Mouse (Mus musculus) common myeloid progenitor, adult 5-6 weeks (primary cell): ENCODE data around the gene Igsf21. TPM values are rescaled to one million over a fixed set of nuclear protein-coding genes. Genes with fewer than 3 reads are reported as not detected.

Experiments
- ATAC-seq: replicated peaks from 2 replicates; pipeline ENCODE4 v1.8.0; 2016; ENCODE audit warnings: low read depth, mild to moderate bottlenecking, moderate TSS enrichment, inconsistent platforms; ENCODE audit not compliant: poor library complexity, severe bottlenecking
- total RNA-seq: library from RNA; stranded (forward); fragments of 200-1000, 187-1606 nt; gene quantifications from 2 replicates; pipeline ENCODE4 v1.2.3, GENCODE M21; 2017

Igsf21 gene
- total RNA-seq, 1 experiment from 2014 or later, result not detected

DNA sequence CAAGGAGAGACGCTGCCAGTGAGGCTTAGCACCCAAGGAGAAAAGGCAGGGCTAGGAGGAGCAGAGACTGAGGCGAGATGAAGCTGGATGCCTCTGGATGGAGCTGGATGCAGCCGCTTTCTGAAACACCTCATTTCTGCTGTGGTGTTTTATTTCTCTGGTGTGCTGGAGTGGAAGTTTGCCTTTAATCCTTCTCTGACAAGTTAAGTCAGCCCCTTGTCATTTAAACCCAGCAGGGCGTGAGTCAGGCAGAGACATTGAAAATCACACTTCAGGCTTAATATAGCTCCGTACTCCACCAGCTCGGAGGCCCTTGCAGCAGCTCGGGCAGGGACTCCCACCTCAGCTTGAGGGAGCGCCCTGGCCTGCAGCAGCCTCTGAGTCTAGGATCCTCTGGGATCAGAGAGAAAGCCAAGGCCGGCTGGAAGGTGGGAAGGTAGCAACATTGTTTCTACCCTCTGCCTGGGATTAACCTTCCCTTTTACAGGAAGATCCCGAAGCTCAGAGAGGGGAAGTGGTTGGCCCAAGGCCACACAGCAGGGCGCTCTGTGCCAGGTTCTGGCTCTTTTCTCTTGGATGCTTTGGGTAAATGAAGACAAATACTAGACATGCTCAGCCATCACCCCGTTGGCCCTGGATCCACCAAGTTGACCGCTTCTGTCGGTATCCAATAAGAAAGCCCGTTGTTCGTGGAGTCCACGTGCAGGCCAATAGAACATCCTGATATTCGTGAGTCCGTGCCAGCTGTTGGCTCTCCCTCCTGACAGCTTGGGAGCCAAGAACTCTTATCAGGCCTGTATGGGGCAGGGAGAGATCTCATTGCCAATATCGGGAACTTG is 98.5 kb downstream of the Igsf21 start:
- no peak for ATAC-seq

DNA sequence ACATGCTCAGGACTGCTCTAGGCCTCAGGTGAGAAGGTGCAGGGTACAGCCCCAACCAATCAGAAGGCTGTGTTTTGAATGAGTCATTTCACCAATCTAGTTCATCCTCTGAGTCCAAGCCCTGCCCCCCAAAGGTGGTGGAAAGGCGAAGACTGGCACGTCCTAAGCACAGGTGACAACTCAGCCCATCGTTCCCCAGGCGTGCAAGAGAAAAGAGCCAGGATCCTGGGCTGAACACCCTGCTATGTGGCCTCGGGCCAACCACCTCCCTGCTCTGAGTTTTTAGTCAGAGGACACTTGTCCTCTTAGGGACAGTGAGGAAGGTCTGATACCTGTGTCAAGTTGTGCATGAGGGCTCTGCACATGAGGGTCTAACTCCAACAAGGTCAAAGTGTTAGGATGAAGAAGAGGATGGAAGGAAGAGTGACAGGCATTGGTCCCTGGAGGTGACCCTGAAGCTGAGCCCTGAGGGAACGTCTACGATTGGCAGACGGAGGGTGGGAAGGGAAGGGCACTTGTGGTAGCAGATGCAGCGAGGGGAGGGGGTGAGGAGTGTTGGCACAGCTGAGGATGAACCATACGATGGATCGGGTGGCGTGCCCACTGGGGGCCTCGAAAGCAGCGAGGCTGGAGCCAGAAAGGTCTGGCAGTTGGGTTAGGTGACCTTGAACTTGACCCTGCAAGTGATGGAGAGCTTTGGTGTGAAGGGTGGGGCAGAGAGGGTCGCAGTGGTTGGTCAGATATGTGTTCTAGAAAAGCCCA is 99.3 kb downstream of the Igsf21 start:
- no peak for ATAC-seq

DNA sequence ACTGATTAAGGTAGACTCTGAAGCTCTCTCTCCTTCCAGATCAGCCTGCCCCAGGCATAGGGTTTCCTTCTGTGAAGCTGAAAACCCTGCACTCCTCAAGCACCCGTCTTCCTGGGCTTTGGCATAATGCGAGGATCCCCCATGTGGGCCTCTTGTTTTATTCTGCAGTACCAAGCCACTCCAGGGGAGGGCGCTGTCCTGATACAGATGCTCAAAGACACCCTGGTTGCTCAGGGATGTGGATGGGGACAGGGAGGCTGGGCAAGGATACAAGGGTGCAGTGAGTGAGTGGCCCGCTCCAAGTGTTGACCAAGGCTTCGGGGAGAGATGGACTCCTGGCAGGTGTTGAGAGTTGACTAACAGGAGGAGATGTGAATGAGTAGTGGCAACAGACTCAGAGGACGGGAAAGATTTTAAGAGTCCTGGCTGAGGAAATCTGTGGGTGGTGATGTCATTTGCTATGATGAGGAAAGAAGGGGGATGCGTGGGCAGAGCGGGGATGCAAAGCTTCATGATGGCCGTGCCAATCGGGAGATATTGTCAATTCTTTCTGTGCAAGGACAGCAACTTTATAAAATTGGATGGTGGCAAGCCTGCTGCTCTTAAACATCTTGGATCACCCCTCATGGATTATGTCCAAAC is 102.6 kb downstream of the Igsf21 start:
- no peak for ATAC-seq

DNA sequence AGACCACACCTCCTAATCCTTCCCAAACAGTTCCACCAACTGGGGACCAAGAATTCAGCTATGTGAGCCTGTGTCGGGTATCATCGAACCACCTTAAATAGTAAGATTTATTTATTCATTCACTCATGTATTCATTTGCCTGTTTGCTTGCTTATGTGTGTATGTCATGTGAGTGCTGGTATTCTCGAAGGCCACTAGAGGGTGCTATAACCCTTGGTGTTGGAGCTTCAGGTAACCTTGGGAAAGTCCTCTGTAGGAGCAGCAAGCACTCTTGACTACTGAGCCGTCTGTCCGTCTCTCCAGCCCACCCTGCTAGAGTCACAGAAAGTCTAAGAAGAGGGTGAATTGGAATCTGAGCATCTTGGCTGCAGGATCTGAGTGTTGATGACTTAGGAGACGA is 103.4 kb downstream of the Igsf21 start:
- no peak for ATAC-seq

DNA sequence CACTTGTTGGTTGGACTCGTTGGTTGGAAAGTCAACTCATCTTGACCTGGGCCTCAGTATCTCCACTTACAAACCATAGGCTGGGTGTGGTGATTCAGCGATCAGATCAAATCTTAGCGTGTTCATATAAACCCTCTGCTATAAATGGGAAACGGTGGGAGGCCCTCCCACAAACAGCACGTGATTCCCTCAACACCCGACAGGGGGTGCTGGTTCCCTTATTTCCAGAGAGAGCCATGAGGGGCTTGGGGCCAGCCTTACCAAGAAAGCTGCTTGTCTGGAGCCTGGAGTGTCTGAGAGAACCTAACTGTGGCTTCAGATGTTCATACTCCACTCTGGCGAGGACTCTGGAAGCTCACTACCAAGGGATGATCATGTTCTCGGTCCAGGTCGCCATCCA is 106.1 kb downstream of the Igsf21 start:
- ATAC-seq, result no peak

DNA sequence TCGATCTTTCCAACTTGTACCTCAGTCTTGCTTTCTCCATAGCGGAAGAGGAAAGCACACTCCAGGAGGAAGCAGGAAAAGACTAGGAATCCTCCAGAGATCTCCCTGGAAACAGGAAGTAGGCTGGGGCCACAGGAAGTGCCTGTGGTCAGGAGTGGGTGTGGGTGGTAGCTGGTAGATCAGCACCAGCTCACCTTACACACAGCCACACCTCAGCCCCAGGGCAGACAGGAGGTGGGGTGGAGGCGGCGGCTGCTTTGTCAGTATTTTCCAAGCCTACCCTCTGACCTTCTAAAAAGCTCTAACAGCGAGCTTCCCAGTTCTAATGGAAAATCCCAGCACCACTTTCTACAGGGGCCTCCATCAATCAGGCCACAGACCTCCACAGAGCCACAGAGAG is 107.7 kb downstream of the Igsf21 start:
- no peak for ATAC-seq

DNA sequence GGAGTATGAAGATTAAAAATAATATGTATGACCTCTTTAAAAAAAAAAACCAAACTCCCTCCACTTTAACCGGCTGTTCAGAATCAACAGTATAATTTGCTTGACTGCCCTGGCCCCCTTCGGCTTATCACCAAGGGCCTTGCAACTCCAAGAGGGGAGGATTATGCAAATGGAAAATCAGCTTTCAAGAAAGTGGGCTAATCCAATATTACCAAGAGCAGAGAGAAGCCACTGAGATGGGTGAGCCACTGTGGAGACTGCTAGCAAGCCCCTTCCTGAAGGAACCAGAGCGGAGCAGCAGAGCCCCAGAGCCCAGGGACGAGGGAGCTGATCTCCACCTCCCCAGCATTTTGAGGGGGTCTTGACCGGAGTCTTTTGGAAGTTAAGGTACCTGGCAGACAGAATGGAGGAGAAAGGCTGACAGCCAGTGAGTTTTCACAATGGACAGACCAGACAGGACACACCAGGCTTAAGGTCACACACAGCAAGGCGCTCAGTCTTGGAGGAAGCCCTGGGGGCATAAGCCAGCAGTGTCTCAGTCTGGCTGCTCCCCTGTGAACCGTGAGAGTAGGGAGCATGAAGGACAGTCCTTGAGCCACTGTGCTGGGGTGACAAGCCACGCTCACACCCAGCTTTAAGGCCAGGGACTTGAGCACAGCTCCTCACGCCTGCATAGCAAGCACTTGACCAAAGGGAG is 114.8 kb downstream of the Igsf21 start:
- no peak for ATAC-seq

DNA sequence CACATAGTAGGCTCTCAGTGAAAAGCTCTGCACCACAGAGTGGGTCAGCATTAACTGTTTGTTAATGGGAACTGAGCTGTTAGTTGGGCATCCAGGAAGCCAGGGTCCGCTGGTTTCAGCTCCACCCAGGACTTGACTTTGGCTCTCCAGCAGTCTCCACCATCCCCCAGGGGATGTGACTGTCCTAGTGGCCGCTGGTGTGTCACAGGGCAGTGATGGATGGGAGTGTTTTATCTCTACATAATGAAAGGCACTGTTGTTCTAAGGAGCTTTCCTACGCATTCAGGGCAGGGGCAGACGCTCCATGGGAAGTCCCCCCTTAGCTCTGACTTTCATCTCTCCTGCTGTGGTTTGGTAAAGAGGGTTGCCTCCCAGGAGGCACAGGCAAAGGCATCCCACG is 115.4 kb downstream of the Igsf21 start:
- no peak for ATAC-seq

DNA sequence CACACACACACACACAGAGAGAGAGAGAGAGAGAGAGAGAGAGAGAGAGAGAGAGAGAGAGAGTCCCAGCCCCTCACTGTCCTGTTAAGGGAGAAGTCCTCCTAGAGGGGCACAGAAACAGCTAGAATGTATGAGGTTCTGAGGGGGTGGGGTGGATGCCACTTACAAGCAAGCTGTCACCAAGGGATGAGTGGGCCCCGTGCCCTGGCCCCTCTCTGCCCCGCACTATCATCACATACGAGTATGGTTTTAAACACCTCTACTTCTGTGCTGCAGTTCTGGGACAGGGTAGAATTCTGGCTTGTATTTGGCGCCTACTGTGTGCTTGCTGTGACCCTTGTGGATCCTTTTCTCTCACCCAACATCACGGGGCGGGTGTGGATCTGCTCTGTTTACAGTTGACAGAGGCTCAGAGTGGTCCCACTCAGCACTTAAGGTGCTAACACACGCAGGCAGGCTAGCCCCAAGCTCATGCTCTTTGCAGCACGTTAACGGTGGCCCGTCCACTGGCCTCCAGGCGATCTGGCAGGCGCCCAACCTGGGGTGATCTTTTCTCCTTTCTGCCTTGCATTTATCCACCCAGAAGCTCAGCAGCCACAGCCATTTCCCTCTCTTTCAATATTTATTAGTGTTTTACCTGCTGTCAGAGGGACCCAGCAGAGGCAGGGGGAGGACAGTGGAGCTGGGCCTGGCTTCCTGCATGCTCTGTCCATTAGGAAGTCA is 116.9 kb downstream of the Igsf21 start:
- ATAC-seq, result no peak

DNA sequence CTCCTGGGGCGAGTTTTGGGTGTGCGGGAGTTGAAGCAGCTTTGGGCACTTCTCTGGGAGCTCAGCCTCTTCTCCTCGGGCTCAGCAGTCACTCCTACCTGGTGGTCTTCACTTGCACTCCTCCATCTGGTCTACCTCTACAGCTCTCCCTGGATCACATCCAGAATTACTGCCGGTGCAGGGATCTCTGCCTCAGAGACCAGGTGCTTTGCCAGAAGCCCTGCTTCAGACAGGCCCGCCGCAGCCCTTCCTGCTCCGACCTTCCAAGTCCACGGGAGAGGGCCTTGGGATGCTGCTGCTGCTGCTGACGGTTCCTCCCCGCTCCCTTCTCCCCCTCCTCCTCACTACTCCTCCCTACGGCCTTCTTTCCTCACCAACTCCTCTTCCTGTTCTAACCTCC is 118.5 kb downstream of the Igsf21 start:
- no peak for ATAC-seq

DNA sequence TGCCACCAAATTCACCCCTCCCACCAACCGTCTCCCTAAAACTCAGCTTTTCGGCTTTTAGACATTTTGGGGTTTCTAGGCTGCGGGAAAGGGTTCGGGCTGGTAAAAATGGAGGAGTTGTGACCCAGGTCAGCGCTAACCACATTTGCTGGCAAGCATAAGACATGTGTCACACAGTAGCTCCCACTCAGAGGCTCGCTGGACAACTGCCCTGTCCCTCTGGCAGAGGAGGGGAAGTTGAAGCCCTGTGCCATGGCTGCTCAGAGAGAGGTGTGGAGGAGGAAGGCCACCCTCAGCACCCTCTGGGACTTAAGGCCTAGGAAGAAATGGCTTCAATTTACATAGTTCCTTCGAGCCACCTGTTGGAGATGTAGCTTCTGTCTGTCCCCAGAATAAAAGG is 120.8 kb downstream of the Igsf21 start:
- no peak for ATAC-seq

DNA sequence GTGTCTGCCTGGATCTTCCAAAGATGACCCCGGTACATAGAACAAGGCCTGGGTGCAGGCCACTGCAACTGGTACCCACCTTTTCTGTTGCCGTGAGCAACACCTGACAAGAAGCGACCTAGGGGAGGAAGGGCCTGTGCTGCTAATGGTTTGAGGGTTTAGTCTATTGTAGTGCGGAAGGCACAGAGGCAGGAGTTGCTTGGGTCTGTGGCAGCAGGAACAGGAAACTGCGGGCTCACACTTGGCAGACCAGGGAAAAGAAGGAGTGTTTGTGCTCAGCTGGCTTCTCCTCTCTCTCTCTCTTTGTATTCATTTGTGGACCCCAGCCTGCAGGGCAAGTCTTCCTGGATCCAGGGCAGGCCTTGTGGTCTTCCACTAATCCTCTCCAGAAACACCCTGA is 124.0 kb downstream of the Igsf21 start:
- ATAC-seq, result no peak

DNA sequence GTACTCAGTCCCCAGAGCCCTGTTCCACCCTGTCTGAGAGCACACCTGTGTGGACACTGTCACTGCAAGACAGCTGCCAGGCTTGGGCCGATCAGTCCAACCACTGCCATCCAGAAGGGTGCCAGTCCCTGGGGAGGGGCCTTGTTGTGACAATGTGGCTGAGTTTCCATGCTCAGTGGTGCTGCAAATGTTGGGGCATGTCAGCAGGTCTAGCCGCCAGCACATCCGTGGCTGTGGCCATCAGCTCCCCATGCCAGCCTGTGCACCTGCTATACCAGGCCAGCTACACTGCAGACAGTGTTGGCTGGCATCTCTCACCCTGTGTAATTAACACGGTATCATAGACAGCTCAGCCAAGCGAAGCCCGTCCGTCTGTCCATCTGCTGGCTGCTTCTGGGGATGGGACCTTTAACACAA is 129.3 kb downstream of the Igsf21 start:
- no peak for ATAC-seq

DNA sequence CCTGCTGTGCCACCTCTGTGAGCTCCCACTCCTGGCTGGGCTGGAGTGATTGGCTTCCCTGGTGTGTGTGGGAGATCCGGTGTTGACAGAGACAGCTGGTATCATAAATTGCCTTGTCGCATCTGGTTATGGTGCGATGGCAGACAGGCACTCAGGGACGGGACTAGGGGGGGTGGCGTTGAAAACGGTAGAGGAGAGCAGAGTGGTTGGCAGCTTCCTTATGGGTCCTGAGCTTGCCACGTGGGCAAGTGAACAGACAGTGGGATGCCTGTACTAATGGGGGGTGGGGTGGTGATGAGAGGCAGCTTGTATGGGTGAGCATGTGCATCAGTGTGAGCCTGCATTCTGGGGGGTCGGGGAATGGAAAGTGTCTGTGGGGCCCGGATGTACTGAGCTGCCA is 130.8 kb downstream of the Igsf21 start:
- ATAC-seq, result no peak

DNA sequence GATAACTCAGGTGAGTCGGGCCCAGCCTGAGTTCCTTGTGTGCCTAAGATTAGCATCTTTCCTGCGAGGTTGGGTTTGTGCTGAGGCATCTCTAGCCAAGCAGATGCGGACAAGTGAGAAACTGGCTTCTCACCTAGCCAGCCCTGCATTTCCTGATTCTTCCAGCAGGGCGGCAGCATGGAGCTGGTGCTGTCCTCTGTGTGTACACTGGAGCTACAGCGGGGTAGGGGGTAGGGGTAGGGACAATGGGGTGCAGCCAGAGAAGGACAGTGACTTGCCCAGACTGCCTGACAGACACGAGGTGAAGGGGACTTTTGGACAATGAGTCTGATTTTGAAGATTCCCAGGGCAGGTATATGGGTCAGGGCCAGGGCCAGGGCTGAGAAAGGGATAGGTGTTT is 131.5 kb downstream of the Igsf21 start:
- ATAC-seq, result no peak

DNA sequence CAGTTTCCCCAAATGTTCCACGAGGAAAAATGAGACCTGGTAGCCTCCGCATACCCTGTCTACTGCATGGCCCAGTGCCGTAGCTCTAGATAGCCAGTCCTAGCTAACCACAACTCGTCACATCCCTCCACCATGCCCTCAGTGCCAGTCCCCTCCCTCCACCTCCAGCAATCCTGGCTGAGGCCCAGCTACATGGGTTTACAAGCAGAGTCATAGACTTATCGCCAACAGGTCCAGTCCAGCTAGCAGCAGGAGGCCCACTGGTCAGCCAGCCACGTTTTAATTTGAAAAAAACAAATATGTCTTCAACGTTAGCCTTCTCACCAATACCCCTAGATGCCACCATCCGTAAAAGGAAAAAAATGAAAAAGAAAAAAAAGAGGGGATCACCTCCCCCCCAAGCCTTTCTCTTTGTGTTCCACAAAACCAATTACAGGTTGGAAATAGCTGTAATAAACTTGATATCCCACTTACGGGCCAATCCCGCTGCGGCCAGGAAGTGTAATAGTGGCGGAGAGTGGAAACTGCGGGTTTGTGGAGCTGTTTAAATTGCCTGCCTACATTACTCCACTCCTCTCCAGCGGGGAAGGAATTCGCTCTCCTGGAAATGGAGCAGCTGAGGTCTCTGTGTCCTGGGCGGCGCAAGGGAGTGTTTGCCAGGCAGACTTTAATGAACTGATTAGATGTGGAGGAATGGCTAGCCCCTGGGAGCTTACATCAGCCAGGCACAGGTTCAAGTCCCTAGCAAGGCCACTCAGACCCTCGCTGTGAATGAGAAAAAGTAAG is 132.7 kb downstream of the Igsf21 start:
- ATAC-seq, result no peak

DNA sequence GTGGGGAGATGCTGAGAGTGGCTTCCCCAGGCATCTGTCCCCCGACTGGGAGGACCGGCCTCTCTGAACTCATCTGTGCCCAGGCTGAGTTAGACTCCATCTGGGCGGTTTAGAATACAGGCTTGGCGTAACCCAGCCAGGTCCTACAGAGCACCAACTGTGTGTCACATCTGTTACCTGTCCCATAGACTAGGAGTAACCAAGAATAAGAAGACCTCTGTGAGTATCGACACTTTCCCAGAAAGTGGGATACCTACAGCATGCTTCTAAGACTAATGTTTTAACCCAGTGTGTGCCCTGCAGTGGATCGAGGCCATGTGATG is 137.0 kb downstream of the Igsf21 start:
- no peak for ATAC-seq

DNA sequence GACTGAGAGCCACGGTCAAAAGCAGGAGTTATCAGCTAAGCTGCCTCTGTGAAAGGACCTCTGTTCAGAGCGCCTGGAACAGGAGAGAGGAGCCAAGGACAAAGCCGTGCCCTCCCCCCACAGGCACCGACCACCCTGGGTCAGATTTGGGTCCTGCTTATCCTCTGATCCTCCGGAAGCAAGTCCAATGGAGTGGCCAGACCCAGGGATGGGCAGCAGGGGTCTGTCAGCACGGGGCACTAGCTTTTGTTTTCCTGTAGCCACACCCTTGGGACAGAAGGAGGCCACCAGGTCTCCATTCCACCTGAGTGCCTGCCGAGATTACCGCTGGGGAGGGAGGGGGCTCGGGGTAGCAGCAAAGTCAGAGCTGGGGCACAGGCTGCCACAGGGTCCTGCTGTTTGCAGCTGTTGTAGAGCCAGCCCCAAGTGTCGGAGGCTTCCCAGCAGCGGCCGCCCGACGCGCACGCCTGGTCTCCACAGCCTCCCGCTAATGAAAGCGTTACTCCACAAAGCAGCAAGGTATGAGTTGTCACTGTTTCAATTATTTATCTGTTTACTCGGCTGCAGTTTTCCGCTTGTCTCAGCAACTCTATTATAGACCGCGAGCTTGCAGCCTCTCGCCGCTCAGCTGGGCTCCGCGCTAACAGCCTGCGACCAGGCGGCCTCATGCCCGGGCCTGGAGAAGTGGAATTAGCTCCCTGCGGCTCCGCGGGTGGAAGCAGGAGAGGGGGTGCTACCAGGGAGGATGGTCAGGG is 137.5 kb downstream of the Igsf21 start:
- ATAC-seq, result no peak

DNA sequence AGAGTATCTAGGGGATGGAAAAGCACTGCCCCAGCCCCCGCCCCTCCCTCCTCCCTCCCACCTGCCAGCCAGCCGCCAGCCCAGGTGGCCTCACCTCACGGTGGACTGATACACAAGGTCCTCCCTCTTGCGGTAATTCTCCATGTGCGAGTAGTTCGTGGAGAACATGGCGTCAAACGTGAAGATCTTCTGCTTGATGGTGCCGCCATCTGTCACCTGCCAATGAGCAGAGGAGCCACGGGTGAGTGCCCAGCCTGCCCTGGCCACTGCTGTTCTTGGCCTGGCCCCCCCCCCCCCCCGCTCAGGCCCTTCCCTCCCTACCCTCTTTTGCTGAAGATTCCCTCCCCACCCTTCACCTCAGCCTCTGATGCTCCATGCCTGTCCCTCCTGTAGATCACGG is 139.4 kb downstream of the Igsf21 start:
- no peak for ATAC-seq
